Mouse (Mus musculus) myocyte (in vitro differentiated cells): ENCODE data around the gene 1700013F07Rik. TPM values are rescaled to one million over a fixed set of nuclear protein-coding genes. Genes with fewer than 3 reads are reported as not detected.

Experiments
- H3K27me3 ChIP-seq: one replicate; pipeline ENCODE4 v1.6.1; 2011; ENCODE audit not compliant: control insufficient read depth, insufficient read depth, insufficient read length
- H3K36me3 ChIP-seq: one replicate; pipeline ENCODE4 v1.6.1; 2011; ENCODE audit not compliant: control insufficient read depth, insufficient read depth
- H3K4me2 ChIP-seq: one replicate; pipeline ENCODE4 v1.6.1; 2011; ENCODE audit warnings: low read depth, control low read depth
- H3K4me3 ChIP-seq: one replicate; pipeline ENCODE4 v1.5.1; 2011; ENCODE audit warnings: mild to moderate bottlenecking, control low read depth, moderate library complexity
- H3K79me2 ChIP-seq: one replicate; pipeline ENCODE4 v1.6.1; 2011; ENCODE audit not compliant: control insufficient read depth, insufficient read depth
- H3ac ChIP-seq: one replicate; pipeline ENCODE4 v1.6.1; 2011; ENCODE audit not compliant: control insufficient read depth, insufficient read length
- CEBPB ChIP-seq: IDR thresholded peaks from 2 replicates; pipeline ENCODE4 v1.6.1; 2011; ENCODE audit warnings: mild to moderate bottlenecking, moderate library complexity; ENCODE audit not compliant: poor library complexity, insufficient read depth, severe bottlenecking
- E2F4 ChIP-seq: IDR thresholded peaks from one replicate; pipeline ENCODE4 v1.6.1; 2011; ENCODE audit warnings: mild to moderate bottlenecking, control low read depth, moderate library complexity; ENCODE audit not compliant: insufficient read depth
- MAX ChIP-seq: IDR thresholded peaks from one replicate; pipeline ENCODE4 v1.6.1; 2011; ENCODE audit warnings: low read depth, mild to moderate bottlenecking, control low read depth
- MYOD1 ChIP-seq, 3 experiments: IDR thresholded peaks; one replicate each; pipeline ENCODE4 v1.6.1; 2011; ENCODE audit warnings: control low read depth in 2 of 3, low read depth in 2 of 3, mild to moderate bottlenecking in 2 of 3, moderate library complexity in 1 of 3; ENCODE audit not compliant: insufficient read length in 2 of 3, control insufficient read depth in 1 of 3
- MYOG ChIP-seq, 3 experiments: IDR thresholded peaks; one replicate each; pipeline ENCODE4 v1.6.1; 2011; ENCODE audit warnings: control low read depth in 2 of 3, low read depth in 2 of 3, mild to moderate bottlenecking in 2 of 3; ENCODE audit not compliant: insufficient read length in 2 of 3, control insufficient read depth in 1 of 3, insufficient read depth in 1 of 3
- POLR2A ChIP-seq: IDR thresholded peaks from one replicate; pipeline ENCODE4 v1.6.1; 2011; ENCODE audit warnings: low read depth, mild to moderate bottlenecking, control low read depth, moderate library complexity; ENCODE audit not compliant: insufficient read length
- POLR2AphosphoS2 ChIP-seq: IDR thresholded peaks from one replicate; pipeline ENCODE4 v1.6.1; 2011; ENCODE audit warnings: low read depth, control low read depth; ENCODE audit not compliant: insufficient read length
- REST ChIP-seq: IDR thresholded peaks from one replicate; pipeline ENCODE4 v1.6.1; 2011; ENCODE audit warnings: mild to moderate bottlenecking, control low read depth, moderate library complexity; ENCODE audit not compliant: insufficient read depth, insufficient read length
- SRF ChIP-seq: IDR thresholded peaks from one replicate; pipeline ENCODE4 v1.6.1; 2011; ENCODE audit warnings: low read depth; ENCODE audit not compliant: control insufficient read depth, insufficient read length
- TCF12 ChIP-seq: IDR thresholded peaks from one replicate; pipeline ENCODE4 v1.6.1; 2011; ENCODE audit warnings: mild to moderate bottlenecking, control low read depth; ENCODE audit not compliant: poor library complexity, insufficient read depth, severe bottlenecking
- TCF3 ChIP-seq: IDR thresholded peaks from one replicate; pipeline ENCODE4 v1.6.1; 2011; ENCODE audit warnings: low read depth, control low read depth; ENCODE audit not compliant: insufficient read length
- USF1 ChIP-seq: IDR thresholded peaks from one replicate; pipeline ENCODE4 v1.6.1; 2011; ENCODE audit warnings: low read depth, mild to moderate bottlenecking, control low read depth, moderate library complexity
- polyA plus RNA-seq: library from polyadenylated mRNA; unstranded; fragments of >200 nt; fragmentation: generic; extraction: Trizol; gene quantifications from one replicate; pipeline ENCODE4 v1.2.1, GENCODE M21; 2012; ENCODE audit warnings: missing spikeins

Gene 1700013F07Rik
- polyA plus RNA-seq, 1 experiment = 0.76 TPM

DNA sequence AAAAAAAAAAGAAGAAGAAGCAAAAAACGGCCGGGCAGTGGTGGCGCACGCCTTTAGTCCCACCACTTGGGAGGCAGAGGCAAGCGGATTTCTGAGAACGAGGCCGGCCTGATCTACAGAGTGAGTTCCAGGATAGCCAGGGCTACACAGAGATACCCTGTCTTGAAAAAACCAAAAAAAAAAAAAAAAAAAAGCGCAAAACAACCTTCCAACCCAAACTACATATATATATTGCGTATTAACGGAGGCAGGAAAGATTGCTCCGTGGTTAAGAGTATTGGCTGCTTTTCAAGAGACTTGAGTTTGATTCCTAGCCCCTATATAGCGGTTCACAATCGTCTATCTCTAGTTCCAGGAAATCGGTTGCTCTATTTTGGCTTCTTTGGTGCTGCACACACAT lies 36.9 kb downstream of the 1700013F07Rik start:
- Histone ChIP-seq H3K36me3 (no peaks in the 10 kb centered on the region), H3K4me3 (peak overlapping the region; percentile 81)
- no peak for TF ChIP-seq MYOD1 (IDR thresholded peaks at IDR 0.05; ENCODE audit: control insufficient read depth in 1 of 3, insufficient read length in 2 of 3, low read depth in 2 of 3)
- no peak for TF ChIP-seq TCF3
- TF ChIP-seq USF1 = no peak
- TF ChIP-seq MYOG (IDR thresholded peaks at IDR 0.05; ENCODE audit: control insufficient read depth in 1 of 3, insufficient read depth in 1 of 3, insufficient read length in 2 of 3, low read depth in 2 of 3) = no peak
- TF ChIP-seq MAX = no peak
- no peak for TF ChIP-seq CEBPB
- no peak for TF ChIP-seq POLR2A

GRCm38 (mm10) chr3:108571443-108572294 lies 37.7 kb downstream of the 1700013F07Rik start, which contains the start of gene Taf13:
Gene Taf13 (plus strand): TSS chr3:108571698.
- H3ac ChIP-seq = no peak within 1 kb of the TSS
- H3K36me3 ChIP-seq = no peaks in the 10 kb centered on the region
- H3K4me3 ChIP-seq = peak within 1 kb of the TSS; percentile 81
- H3K4me2 ChIP-seq = peak within 1 kb of the TSS; percentile 99
- TF ChIP-seq MYOG (IDR thresholded peaks at IDR 0.05; ENCODE audit: control insufficient read depth in 1 of 3, insufficient read depth in 1 of 3, insufficient read length in 2 of 3, low read depth in 2 of 3) (no peak), E2F4 (no peak), TCF12 (no peak), REST (peak; percentile 11), POLR2A (peak; percentile 99), POLR2AphosphoS2 (peak; percentile 100), TCF3 (no peak), MAX (no peak), CEBPB (no peak), SRF (peak; percentile 19), USF1 (no peak), MYOD1 (IDR thresholded peaks at IDR 0.05; ENCODE audit: control insufficient read depth in 1 of 3, insufficient read length in 2 of 3, low read depth in 2 of 3) (no peak)
- H3K27me3 ChIP-seq = peaks cover 6% of the 10 kb centered on the region
- peaks cover 17% of the 10 kb centered on the region for H3K79me2 ChIP-seq

More for the DNA sequence above, 36.9 kb downstream of the 1700013F07Rik start:
- Histone ChIP-seq H3K79me2 (peaks cover 12% of the 10 kb centered on the region), H3ac (no peak overlapping the region), H3K27me3 (peaks cover 14% of the 10 kb centered on the region), H3K4me2 (peak overlapping the region; percentile 67)

GRCm38 (mm10) chr3:108572309-108573010 lies 38.5 kb downstream of the 1700013F07Rik start:
- TF ChIP-seq MYOG (IDR thresholded peaks at IDR 0.05; ENCODE audit: control insufficient read depth in 1 of 3, insufficient read depth in 1 of 3, insufficient read length in 2 of 3, low read depth in 2 of 3) (no peak), POLR2AphosphoS2 (no peak), REST (no peak), USF1 (no peak), CEBPB (no peak), POLR2A (no peak), SRF (no peak), E2F4 (no peak), TCF3 (no peak), MYOD1 (IDR thresholded peaks at IDR 0.05; ENCODE audit: control insufficient read depth in 1 of 3, insufficient read length in 2 of 3, low read depth in 2 of 3) (no peak), TCF12 (no peak), MAX (no peak)
- Histone ChIP-seq H3K4me3 (peak overlapping the region; percentile 81), H3K79me2 (peaks cover 17% of the 10 kb centered on the region)

DNA sequence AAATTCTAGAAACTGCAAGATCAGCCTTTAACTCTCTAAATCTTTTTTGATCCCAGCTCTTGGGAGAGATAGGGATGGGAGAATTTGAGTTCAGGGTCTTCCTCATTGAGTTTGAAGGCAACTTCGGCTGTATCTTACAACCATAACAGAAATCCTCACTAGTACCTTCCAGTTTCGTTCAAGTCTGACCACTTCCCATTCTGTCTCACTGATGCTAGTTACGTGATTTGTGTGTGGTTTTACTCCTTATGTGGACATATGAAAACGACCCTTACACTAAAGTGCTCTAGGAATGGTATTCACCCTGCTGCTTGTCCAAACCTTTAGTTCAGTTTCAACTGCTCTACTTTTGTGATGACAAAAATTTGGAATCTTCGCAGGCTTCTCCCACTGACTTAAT lies 40.1 kb downstream of the 1700013F07Rik start:
- H3K4me3 ChIP-seq = no peak overlapping the region
- no peak overlapping the region for H3ac ChIP-seq
- H3K79me2 ChIP-seq = peaks cover 17% of the 10 kb centered on the region
- no peak for TF ChIP-seq SRF
- no peak for TF ChIP-seq MYOG (IDR thresholded peaks at IDR 0.05; ENCODE audit: control insufficient read depth in 1 of 3, insufficient read depth in 1 of 3, insufficient read length in 2 of 3, low read depth in 2 of 3)
- no peak for TF ChIP-seq TCF12
- no peaks in the 10 kb centered on the region for H3K36me3 ChIP-seq
- H3K4me2 ChIP-seq = no peak overlapping the region
- no peaks in the 10 kb centered on the region for H3K27me3 ChIP-seq

More at GRCm38 (mm10) chr3:108572309-108573010, 38.5 kb downstream of the 1700013F07Rik start:
- Histone ChIP-seq H3K4me2 (peak overlapping the region; percentile 99), H3K27me3 (peaks cover 6% of the 10 kb centered on the region), H3K36me3 (no peaks in the 10 kb centered on the region), H3ac (no peak overlapping the region)
